Comparison of ENCODE assay signal across 8 mouse cellular contexts in genomic region chr6:90988648-90989317, GRCm38 (mm10). TPM values are rescaled to one million over a fixed set of nuclear protein-coding genes. Genes with fewer than 3 reads are reported as not detected.
DNase-seq lines count a peak whose midpoint lies in the region; ATAC-seq lines count a peak whose summit lies in the region.

Iqsec1 (minus strand) TSS chr6:90988685.

- ATAC-seq in megakaryocyte, adult 5-6 weeks (ENCODE audit: poor library complexity, severe bottlenecking), result peak; percentile 78

- intact Hi-C loops in gastrocnemius, postnatal 14 days (cut with DNase I; ENCODE audit: low total_unique reads), result no loop called here

- DNase-seq in adrenal gland, adult 18-20 months (ENCODE audit: low spot score in 2 of 2), result peak; percentile 69 to 80
- peak; percentile 100 for DNase-seq in embryo, embryonic 10.5 days (ENCODE audit: low spot score)
- DNase-seq in gastrocnemius, postnatal 14 days, result peak; percentile 79
- DNase-seq in induced T-regulatory cell, adult 2 months (ENCODE audit: low read depth), result peak; percentile 85
- DNase-seq in left cerebral cortex, adult 8-10 months (ENCODE audit: low spot score in 2 of 2), result peak; percentile 57 to 91
- DNase-seq in right cerebral cortex, adult 18-20 months, result peak; percentile 92
- DNase-seq in urinary bladder, adult 2 months (ENCODE audit: low spot score), result peak; percentile 70

RNA-seq across cellular contexts. Expression of gene Iqsec1, which starts in this region (rescaled TPM):
- total RNA-seq in adrenal gland, adult 18-20 months (2021), result 100 to 1,000 TPM; 112 to 113 TPM
- total RNA-seq in gastrocnemius, postnatal 14 days (2021), result 10 to 100 TPM; 36.9 to 55.3 TPM
- 100 to 1,000 TPM; 334 to 403 (median 359) TPM for total RNA-seq in left cerebral cortex, adult 8-10 months (2022)
- total RNA-seq in megakaryocyte, adult 5-6 weeks (2015), result 58.0 and 61.3 TPM in 2 replicates
- 12.2 and 22.1 TPM in 2 replicates for total RNA-seq in megakaryocyte, adult 5-6 weeks (2017)
- 48.8 and 76.1 TPM in 2 replicates for polyA plus RNA-seq in urinary bladder, adult 2 months (2012; rRNA removed)

Comparison
In these comparisons a context has a peak if more than half of its experiments do, and no peak if none do; other contexts are left out.
1. Peak in every context shown above with its lines: DNase-seq and ATAC-seq.